Mouse (Mus musculus): ENCODE data around the gene Tmem219.
A peak's percentile ranks its signal among the peaks of the same experiment; 100 is the strongest.

Gene Tmem219

GRCm38 (mm10) chr7:126862147-126862784 is 60.5 kb downstream of the Tmem219 start, which contains the start of gene Ino80e:
Gene Ino80e (minus strand): TSS chr7:126862377.
- DNase-seq (ENCODE audit: low spot score in 2 of 2) = peak; percentile 88 to 94

- DNase-seq (ENCODE audit: low spot score in 2 of 2) = peak; percentile 90 to 94
Observed at GRCm38 (mm10) chr7:126861429-126862130, 61.1 kb downstream of the Tmem219 start, which contains the start of gene Hirip3. Gene Hirip3 (plus strand): TSS chr7:126861972.

GRCm38 (mm10) chr7:126860987-126861386 is 61.7 kb downstream of the Tmem219 start:
- no peak for DNase-seq (ENCODE audit: low spot score in 2 of 2)

- DNase-seq (ENCODE audit: low spot score in 2 of 2) = no peak
Observed at GRCm38 (mm10) chr7:126856741-126857420, 65.8 kb downstream of the Tmem219 start.

- no peak for DNase-seq (ENCODE audit: low spot score in 2 of 2)
Observed at GRCm38 (mm10) chr7:126855641-126856040, 67.1 kb downstream of the Tmem219 start.

- DNase-seq (ENCODE audit: low spot score in 2 of 2) = no peak
Observed at GRCm38 (mm10) chr7:126853454-126853853, 69.3 kb downstream of the Tmem219 start.

GRCm38 (mm10) chr7:126851192-126851591 is 71.5 kb downstream of the Tmem219 start:
- no peak for DNase-seq (ENCODE audit: low spot score in 2 of 2)

GRCm38 (mm10) chr7:126850161-126850560 is 72.6 kb downstream of the Tmem219 start:
- DNase-seq (ENCODE audit: low spot score in 2 of 2) = no peak

- DNase-seq (ENCODE audit: low spot score in 2 of 2) = no peak
Observed at GRCm38 (mm10) chr7:126848794-126849193, 73.9 kb downstream of the Tmem219 start.

GRCm38 (mm10) chr7:126847421-126848398 is 75.0 kb downstream of the Tmem219 start:
- no peak for DNase-seq (ENCODE audit: low spot score in 2 of 2)

GRCm38 (mm10) chr7:126847116-126847420 is 75.6 kb downstream of the Tmem219 start, which contains the start of gene Doc2a:
Gene Doc2a (plus strand): TSS chr7:126847416.
- DNase-seq (ENCODE audit: low spot score in 2 of 2) = no peak

GRCm38 (mm10) chr7:126845516-126845915 is 77.2 kb downstream of the Tmem219 start:
- DNase-seq (ENCODE audit: low spot score in 2 of 2) = no peak

GRCm38 (mm10) chr7:126843276-126843675 is 79.4 kb downstream of the Tmem219 start:
- no peak for DNase-seq (ENCODE audit: low spot score in 2 of 2)
